Mouse (Mus musculus) erythroblast, embryonic 14.5 days (primary cell): ENCODE measurements around the gene H1foo. TPM values are rescaled to one million over a fixed set of nuclear protein-coding genes. Genes with fewer than 3 reads are reported as not detected.

Source experiments
- H3K27me3 ChIP-seq: 2 replicates; pipeline ENCODE4 v1.6.1; 2012; ENCODE audit warnings: inconsistent platforms; ENCODE audit not compliant: control insufficient read depth
- H3K36me3 ChIP-seq: 2 replicates; pipeline ENCODE4 v1.6.1; 2012; ENCODE audit warnings: mild to moderate bottlenecking, inconsistent platforms; ENCODE audit not compliant: control insufficient read depth
- H3K4me1 ChIP-seq: 2 replicates; pipeline ENCODE4 v1.6.1; 2012; ENCODE audit warnings: inconsistent platforms; ENCODE audit not compliant: control insufficient read depth
- H3K4me3 ChIP-seq: replicated peaks from 2 replicates; pipeline ENCODE3; 2012; ENCODE audit warnings: moderate library complexity, mild to moderate bottlenecking, inconsistent platforms
- H3K9me3 ChIP-seq: 2 replicates; pipeline ENCODE4 v1.6.1; 2012; ENCODE audit warnings: low read length, inconsistent platforms, mixed read lengths; ENCODE audit not compliant: control insufficient read depth
- GATA1 ChIP-seq: IDR thresholded peaks from 2 replicates; pipeline ENCODE4 v1.6.1; 2012; ENCODE audit warnings: low read length, inconsistent platforms, mixed read lengths
- TAL1 ChIP-seq: IDR thresholded peaks from 3 replicates; pipeline ENCODE4 v1.6.1; 2012; ENCODE audit warnings: low read length, inconsistent platforms, mixed read lengths
- polyA plus RNA-seq: library from polyadenylated mRNA; stranded (reverse); fragments of >175 nt; gene quantifications from 2 replicates; pipeline ENCODE4 v1.2.3, GENCODE M21; 2012

Gene H1foo
- polyA plus RNA-seq, 1 experiment, result not detected

DNA sequence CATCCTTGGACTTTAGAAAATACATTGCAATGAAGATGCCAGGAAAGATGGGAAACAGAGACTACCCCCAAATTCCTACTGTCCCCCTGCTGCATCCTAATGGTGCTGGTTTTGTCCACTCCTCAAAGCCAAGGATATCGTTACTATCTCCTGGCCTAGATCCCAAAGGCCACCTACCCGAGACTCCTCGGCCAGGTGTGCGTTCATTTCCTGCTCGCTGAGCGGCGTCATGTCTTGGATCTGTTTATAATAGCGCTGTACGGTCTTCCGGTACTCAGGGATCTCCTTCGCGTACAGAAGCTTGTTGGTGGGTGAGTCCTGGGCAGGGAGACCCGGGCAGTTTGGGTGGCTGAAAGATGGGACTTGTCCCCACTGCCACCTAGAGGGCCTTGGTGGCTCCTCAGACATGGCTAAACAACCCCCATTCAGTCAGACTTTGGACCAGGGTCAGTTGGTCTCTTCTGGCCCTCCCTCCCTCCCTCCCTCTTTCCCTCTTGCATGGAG lies 11.7 kb downstream of the H1foo start:
- TF ChIP-seq GATA1 (no peak), TAL1 (no peak)
- Histone ChIP-seq H3K9me3 (no peaks in the 10 kb centered on the region), H3K27me3 (no peaks in the 10 kb centered on the region), H3K4me1 (no peaks in the 10 kb centered on the region), H3K36me3 (no peaks in the 10 kb centered on the region), H3K4me3 (no peak overlapping the region)

DNA sequence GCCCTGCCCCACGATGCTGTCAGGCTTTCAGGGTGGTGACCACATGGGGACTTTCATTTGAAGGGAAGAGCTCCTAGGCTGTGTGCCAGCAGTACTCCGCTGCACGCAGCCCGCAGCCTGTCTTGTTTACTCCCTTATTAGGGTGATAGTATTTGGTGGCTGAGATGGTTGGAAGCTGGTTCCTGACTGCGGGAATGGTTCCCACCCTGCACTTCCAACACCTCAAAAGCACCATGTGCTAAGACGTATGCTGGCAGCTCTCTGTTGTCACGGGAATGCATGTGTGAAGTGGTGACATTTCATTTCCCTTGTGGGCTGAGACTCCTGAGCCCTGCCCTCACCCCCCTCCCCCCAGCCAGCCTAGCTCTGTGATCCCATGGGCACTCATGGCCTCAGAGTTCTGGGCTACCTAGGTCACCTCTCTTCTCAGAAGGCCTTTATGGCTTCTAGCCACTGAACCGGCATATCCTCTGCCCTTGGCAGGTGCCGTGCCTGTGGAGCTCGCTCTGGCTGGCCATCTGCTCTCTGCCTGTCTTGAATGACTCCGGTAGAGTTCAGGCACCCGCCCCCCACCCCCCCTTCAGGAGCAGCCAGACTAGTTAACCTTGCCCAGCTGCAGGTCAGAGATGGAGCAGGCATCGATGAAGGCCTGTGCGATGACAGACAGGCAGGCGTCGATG lies 12.3 kb downstream of the H1foo start:
- no peaks in the 10 kb centered on the region for H3K9me3 ChIP-seq
- no peaks in the 10 kb centered on the region for H3K36me3 ChIP-seq
- H3K27me3 ChIP-seq, result no peaks in the 10 kb centered on the region
- H3K4me1 ChIP-seq, result no peaks in the 10 kb centered on the region
- no peak overlapping the region for H3K4me3 ChIP-seq
- TF ChIP-seq GATA1 (no peak), TAL1 (no peak)

DNA sequence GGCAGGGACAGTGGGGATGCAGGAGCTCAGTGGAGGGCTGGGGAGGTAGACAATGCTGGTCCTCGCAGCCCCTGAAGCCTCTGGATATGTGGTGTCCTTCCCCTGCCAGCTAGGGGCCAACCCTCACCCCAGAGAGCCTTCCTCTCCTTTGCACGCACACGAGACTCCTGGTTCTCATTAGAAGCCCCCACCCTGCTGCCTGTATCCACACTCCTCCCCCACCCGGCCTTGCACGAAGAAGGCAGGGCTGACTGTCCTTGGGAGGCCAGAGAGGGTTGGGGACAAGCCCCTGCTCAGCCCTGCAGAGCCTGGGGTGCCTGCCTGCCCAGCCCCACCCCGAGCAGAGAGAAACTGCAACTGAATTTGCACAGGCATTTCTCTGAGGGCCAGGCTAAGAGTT lies 12.9 kb downstream of the H1foo start:
- Histone ChIP-seq H3K27me3 (no peaks in the 10 kb centered on the region), H3K9me3 (no peaks in the 10 kb centered on the region), H3K4me3 (no peak overlapping the region), H3K4me1 (no peaks in the 10 kb centered on the region), H3K36me3 (no peaks in the 10 kb centered on the region)
- TF ChIP-seq GATA1, result no peak
- TF ChIP-seq TAL1, result no peak

- no peaks in the 10 kb centered on the region for H3K27me3 ChIP-seq
- H3K4me1 ChIP-seq, result no peaks in the 10 kb centered on the region
- H3K9me3 ChIP-seq, result no peaks in the 10 kb centered on the region
- no peaks in the 10 kb centered on the region for H3K36me3 ChIP-seq
- H3K4me3 ChIP-seq, result no peak overlapping the region
- TF ChIP-seq TAL1 (no peak), GATA1 (no peak)
Measured at GRCm38 (mm10) chr6:115958445-115958844, 13.7 kb downstream of the H1foo start.

GRCm38 (mm10) chr6:115959151-115959691 lies 14.5 kb downstream of the H1foo start:
- no peaks in the 10 kb centered on the region for H3K27me3 ChIP-seq
- H3K4me3 ChIP-seq, result no peak overlapping the region
- no peaks in the 10 kb centered on the region for H3K9me3 ChIP-seq
- TF ChIP-seq TAL1 (no peak), GATA1 (no peak)
- no peaks in the 10 kb centered on the region for H3K4me1 ChIP-seq
- no peaks in the 10 kb centered on the region for H3K36me3 ChIP-seq

DNA sequence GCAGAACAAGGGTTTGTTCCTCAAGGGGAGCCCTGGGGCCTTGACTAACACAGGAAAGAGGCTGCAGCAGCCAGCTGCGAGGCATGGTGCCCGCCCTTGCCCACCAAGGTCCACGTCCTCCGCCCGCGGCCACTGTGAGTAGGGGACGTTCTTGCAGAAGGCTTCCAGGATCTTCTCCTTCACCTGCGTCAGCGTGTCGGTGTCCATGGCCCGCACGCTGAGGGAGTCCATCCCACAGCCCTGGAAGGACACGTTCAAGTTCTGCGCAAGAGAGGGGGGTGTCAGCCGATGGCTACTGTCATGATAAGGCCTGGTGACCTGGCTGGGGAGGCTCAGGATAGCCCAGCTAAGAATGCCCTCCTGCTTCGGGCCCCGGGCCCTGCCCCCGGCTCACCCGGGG lies 15.6 kb downstream of the H1foo start:
- H3K9me3 ChIP-seq, result no peaks in the 10 kb centered on the region
- TF ChIP-seq GATA1 (no peak), TAL1 (no peak)
- H3K36me3 ChIP-seq, result no peaks in the 10 kb centered on the region
- no peaks in the 10 kb centered on the region for H3K4me1 ChIP-seq
- H3K27me3 ChIP-seq, result no peaks in the 10 kb centered on the region
- H3K4me3 ChIP-seq, result no peak overlapping the region

DNA sequence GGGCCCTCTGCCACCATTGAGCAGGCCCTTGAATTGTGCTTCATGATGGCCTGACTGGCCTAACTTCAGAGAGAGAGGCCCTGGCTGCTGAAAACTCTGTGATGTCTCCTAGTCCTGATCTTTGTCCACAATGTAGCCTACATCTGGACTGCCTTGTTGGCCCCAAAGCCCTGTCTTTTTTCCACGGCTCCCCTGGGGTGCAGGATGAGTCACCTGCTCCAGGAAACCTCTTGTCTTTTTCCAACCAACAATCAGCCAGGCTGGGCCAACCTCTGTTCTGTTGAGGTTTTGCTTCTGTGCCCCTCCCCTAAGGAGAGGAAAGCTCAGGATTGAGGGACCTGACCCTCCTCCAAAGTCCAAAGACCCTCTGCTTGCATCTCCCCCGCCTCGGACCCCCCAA lies 17.0 kb downstream of the H1foo start:
- H3K4me3 ChIP-seq, result no peak overlapping the region
- no peaks in the 10 kb centered on the region for H3K4me1 ChIP-seq
- H3K9me3 ChIP-seq, result no peaks in the 10 kb centered on the region
- TF ChIP-seq TAL1 (no peak), GATA1 (no peak)
- no peaks in the 10 kb centered on the region for H3K36me3 ChIP-seq
- H3K27me3 ChIP-seq, result no peaks in the 10 kb centered on the region

GRCm38 (mm10) chr6:115962439-115963085 lies 17.8 kb downstream of the H1foo start:
- no peaks in the 10 kb centered on the region for H3K27me3 ChIP-seq
- H3K4me3 ChIP-seq, result no peak overlapping the region
- H3K36me3 ChIP-seq, result no peaks in the 10 kb centered on the region
- TF ChIP-seq GATA1 (no peak), TAL1 (no peak)
- no peaks in the 10 kb centered on the region for H3K4me1 ChIP-seq
- no peaks in the 10 kb centered on the region for H3K9me3 ChIP-seq

GRCm38 (mm10) chr6:115963656-115964055 lies 18.9 kb downstream of the H1foo start:
- no peaks in the 10 kb centered on the region for H3K9me3 ChIP-seq
- no peak for TF ChIP-seq TAL1
- TF ChIP-seq GATA1, result no peak
- no peaks in the 10 kb centered on the region for H3K27me3 ChIP-seq
- no peak overlapping the region for H3K4me3 ChIP-seq
- no peaks in the 10 kb centered on the region for H3K36me3 ChIP-seq
- H3K4me1 ChIP-seq, result no peaks in the 10 kb centered on the region
